Mouse (Mus musculus) lung, postnatal 0 days (tissue): ENCODE measurements around the gene Gm20517. TPM values are rescaled to one million over a fixed set of nuclear protein-coding genes. Genes with fewer than 3 reads are reported as not detected.

Source experiments
- ATAC-seq: fragments of 200-750 bp; cut with Nextera tagmentation; 2 replicates; pipeline ENCODE4 v1.8.0; 2017; ENCODE audit warnings: moderate library complexity
- DNase-seq: peaks from one replicate; pipeline ENCODE4 v3.0.0-alpha.2; 2016; ENCODE audit warnings: low spot score
- H3K27ac ChIP-seq: fragments of 300-500 bp; sonication (generic); 2 replicates; pipeline ENCODE4 v1.5.1; 2014; ENCODE audit warnings: antibody characterized with exemption, mild to moderate bottlenecking, low read length, mixed read lengths
- H3K27me3 ChIP-seq: fragments of 300-500 bp; sonication (generic); replicated peaks from 2 replicates; pipeline ENCODE4 v1.6.1; 2014; ENCODE audit warnings: low read length, mixed read lengths; ENCODE audit not compliant: insufficient read depth
- H3K36me3 ChIP-seq: fragments of 300-500 bp; sonication (generic); 2 replicates; pipeline ENCODE4 v1.6.1; 2014; ENCODE audit warnings: low read length, mixed read lengths; ENCODE audit not compliant: insufficient read depth
- H3K4me1 ChIP-seq: fragments of 300-500 bp; sonication (generic); 2 replicates; pipeline ENCODE4 v1.6.1; 2014; ENCODE audit warnings: antibody characterized with exemption, low read depth, low read length, mixed read lengths; ENCODE audit not compliant: insufficient read depth
- H3K4me2 ChIP-seq: fragments of 300-500 bp; sonication (generic); replicated peaks from 2 replicates; pipeline ENCODE4 v1.6.1; 2014; ENCODE audit warnings: low read depth, mild to moderate bottlenecking, low read length, moderate library complexity, mixed read lengths
- H3K4me3 ChIP-seq: fragments of 300-500 bp; sonication (generic); 2 replicates; pipeline ENCODE4 v1.5.1; 2014; ENCODE audit warnings: low read depth, low read length
- H3K9ac ChIP-seq: fragments of 300-500 bp; sonication (generic); replicated peaks from 2 replicates; pipeline ENCODE4 v1.6.1; 2014; ENCODE audit warnings: low read depth, mild to moderate bottlenecking
- H3K9me3 ChIP-seq: fragments of 300-500 bp; sonication (generic); 2 replicates; pipeline ENCODE4 v1.6.1; 2016; ENCODE audit warnings: low read length, mixed read lengths
- CTCF ChIP-seq: IDR thresholded peaks from 2 replicates; pipeline ENCODE4 v1.5.1; 2016; ENCODE audit warnings: antibody characterized with exemption, mild to moderate bottlenecking
- EP300 ChIP-seq: IDR thresholded peaks from 2 replicates; pipeline ENCODE4 v1.6.1; 2016; ENCODE audit warnings: antibody characterized with exemption, mild to moderate bottlenecking, control low read depth
- WGBS: fragments of 180-500 bp; shearing (Covaris S2); extraction: QIAGEN DNeasy Blood & Tissue Kit; methylation state at CpG from one replicate; pipeline ENCODE4 v1.1.7; 2014; 5-methylcytosine and 5-hydroxymethylcytosine counted together
- polyA plus RNA-seq: library from polyadenylated mRNA; unstranded; fragments of >200 nt; fragmentation: Nextera tagmentation; extraction: Ambion mirVana; gene quantifications from 2 replicates; pipeline ENCODE4 v1.2.1, GENCODE M21; 2015

Gene Gm20517
- polyA plus RNA-seq, 1 experiment from 2014 or later = 1.4 TPM

DNA sequence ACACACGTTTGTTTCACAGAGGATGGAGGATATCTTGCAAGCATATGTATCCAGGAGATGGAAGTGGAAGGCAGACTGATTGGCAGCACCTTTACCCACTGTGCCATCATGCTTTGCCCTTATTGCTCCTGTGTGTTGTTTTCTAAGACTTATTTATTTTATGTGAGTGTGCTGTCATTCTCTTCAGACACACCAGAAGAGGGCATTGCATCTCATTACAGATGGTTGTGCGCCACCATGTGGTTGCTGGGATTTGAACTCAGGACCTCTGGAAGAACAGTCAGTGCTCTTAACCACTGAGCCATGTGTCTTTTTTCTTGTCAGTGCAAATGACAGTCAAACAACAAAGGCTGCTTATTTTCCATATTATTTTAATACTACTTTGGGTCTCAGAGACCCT is 16.4 kb downstream of the Gm20517 start:
- Histone ChIP-seq H3K9ac (no peak overlapping the region), H3K27ac (no peak overlapping the region), H3K4me1 (peaks cover 6% of the 10 kb centered on the region), H3K36me3 (peaks cover 10% of the 10 kb centered on the region), H3K9me3 (no peaks in the 10 kb centered on the region), H3K27me3 (no peaks in the 10 kb centered on the region), H3K4me2 (peak overlapping the region; percentile 98; the same call in 1 of the 2 replicates), H3K4me3 (no peak overlapping the region)
- ATAC-seq (no peak), DNase-seq (no peak)
- TF ChIP-seq EP300 = no peak
- TF ChIP-seq CTCF = peak; percentile 37
- WGBS = 83% methylated on average over 2 of the region's 2 CpGs

DNA sequence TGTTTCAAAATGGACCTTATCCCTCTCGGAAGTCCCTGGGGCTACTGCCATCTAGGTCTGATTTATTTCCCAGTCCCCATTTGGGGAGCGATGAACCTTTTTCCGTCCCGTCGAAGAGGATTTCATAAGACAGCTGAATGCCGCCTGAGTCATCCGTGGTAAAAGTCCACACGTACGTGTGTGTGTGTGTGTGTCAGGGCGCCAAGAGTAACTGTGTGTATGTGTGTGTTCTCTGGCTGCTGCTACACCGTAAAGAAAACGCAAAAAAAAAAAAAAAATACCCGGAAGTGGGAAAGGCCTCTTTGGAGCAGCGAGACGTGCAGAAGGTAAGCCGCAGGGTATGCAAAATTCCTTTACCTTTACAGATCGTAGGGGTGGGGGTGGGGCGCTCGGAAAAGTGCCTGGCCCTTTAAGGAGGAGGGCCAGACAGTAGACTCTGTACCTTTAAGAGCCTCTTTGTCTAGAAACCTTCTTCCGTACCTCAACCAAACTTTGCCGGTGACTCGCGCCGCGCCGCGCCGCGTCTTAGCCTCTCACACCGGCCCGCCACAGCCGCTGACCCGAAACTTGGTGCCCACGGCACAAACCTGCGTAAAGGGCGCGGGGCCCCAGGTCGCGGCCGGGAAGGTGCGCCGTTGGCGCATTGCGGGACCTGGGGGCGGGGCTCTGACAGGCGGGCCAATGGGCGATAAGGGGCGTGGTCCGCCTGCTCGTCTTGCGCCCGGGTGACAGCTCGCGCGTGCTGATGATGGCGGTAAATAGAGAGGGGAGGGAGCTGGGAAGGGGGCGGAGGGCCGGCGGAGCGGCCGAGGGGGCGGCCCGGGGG is 17.7 kb downstream of the Gm20517 start:
- Histone ChIP-seq H3K9me3 (no peaks in the 10 kb centered on the region), H3K27ac (peak overlapping the region; percentile 90), H3K4me3 (peak overlapping the region; percentile 87), H3K36me3 (no peaks in the 10 kb centered on the region; the same call in 1 of the 2 replicates), H3K9ac (peak overlapping the region; percentile 54), H3K27me3 (no peaks in the 10 kb centered on the region), H3K4me1 (peaks cover 6% of the 10 kb centered on the region), H3K4me2 (peak overlapping the region; percentile 98)
- WGBS = under 1% methylated on average over 55 of the region's 63 CpGs
- peak; percentile 98 for DNase-seq
- TF ChIP-seq CTCF (no peak), EP300 (no peak)
- ATAC-seq = peak; percentile 96

DNA sequence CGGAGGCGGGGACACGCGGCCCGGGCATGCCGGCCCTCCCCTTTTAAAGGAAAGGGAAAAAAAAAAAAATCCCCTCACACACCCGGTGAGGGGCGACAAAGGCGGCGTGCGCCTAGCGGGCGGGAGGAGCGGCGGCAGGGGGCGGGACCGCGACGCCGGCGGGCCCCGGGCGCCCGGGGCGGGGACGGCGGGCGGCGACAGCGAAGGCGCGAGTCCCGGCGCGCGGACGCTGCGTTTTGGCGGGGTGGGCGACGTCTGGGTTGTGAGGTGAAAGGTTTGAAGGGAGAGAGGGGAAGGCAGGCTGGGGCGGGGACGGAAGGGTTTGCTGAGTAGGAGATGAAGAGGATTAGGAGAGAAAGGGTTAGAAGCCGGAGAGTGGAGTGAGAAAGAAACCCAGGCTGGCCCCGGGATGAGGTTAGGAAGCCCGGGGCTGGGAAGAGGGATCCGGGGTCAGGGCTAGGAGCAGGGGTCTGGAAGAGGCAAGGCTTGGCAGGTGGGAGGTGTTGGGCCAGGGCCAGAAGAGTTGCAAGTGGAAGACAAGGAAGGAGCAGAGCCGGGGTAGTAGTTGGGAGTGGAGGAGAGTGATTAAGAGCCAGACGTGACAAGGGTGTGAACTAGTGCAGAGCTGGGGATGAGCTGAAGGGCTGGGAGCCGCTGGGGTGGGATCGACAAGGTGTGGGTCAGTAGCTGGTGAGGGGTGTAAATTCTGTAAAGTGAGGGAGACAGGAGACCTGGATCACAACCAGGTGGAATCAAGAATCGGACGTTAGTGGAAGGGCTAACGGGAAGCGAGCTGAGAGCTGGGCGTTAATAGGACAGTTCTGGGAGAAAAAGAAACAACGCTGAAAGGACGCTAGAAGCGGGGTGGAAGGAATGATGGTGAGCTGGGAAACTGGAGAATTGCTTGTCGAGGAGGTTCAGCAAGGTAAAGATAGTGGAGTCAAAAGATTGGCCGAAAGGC is 18.6 kb downstream of the Gm20517 start:
- no peaks in the 10 kb centered on the region for H3K27me3 ChIP-seq

DNA sequence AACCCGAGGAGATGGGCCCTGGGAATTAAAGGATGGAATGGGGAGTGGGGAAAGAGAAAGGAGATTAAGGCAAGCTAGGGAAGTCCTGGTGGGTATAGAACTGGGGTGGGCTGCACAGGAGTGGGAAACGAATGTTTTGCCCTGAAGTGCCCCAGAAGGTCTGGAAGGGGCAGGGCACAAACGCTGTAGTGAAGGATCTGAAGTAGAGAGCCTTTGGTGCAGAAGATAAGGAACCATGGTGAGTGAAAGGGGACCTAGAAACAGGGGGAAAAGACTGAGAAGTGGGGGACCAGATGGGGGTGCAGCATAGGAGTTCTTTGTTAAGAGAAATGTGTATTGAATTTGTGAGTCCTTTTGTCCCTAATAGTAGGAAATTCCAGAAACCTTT is 19.3 kb downstream of the Gm20517 start, which contains the start of gene Usp49:
Gene Usp49 (plus strand): TSS at position 13 of the 388 bp plus-strand sequence.
- Histone ChIP-seq H3K4me1 (peaks cover 6% of the 10 kb centered on the region), H3K4me3 (peak within 1 kb of the TSS; percentile 87), H3K36me3 (no peaks in the 10 kb centered on the region), H3K27ac (peak within 1 kb of the TSS; percentile 77), H3K27me3 (no peaks in the 10 kb centered on the region), H3K4me2 (peak within 1 kb of the TSS; percentile 98), H3K9me3 (no peaks in the 10 kb centered on the region), H3K9ac (peak within 1 kb of the TSS; percentile 54)
- no peak for TF ChIP-seq CTCF
- TF ChIP-seq EP300 = no peak
- ATAC-seq (no peak), DNase-seq (no peak)
- 4% methylated on average over 3 of the region's 3 CpGs for WGBS

More for the DNA sequence above, 18.6 kb downstream of the Gm20517 start:
- 2% methylated on average over 56 of the region's 61 CpGs for WGBS
- Histone ChIP-seq H3K36me3 (no peaks in the 10 kb centered on the region; the same call in 1 of the 2 replicates), H3K9me3 (no peaks in the 10 kb centered on the region), H3K27ac (peak overlapping the region; percentile 77), H3K4me2 (peak overlapping the region; percentile 98), H3K4me3 (peak overlapping the region; percentile 87), H3K9ac (peak overlapping the region; percentile 54), H3K4me1 (peaks cover 6% of the 10 kb centered on the region)
- TF ChIP-seq CTCF (peak; percentile 14; the same call in 1 of the 2 replicates), EP300 (no peak)
- peak; percentile 60 for ATAC-seq
- DNase-seq = no peak

DNA sequence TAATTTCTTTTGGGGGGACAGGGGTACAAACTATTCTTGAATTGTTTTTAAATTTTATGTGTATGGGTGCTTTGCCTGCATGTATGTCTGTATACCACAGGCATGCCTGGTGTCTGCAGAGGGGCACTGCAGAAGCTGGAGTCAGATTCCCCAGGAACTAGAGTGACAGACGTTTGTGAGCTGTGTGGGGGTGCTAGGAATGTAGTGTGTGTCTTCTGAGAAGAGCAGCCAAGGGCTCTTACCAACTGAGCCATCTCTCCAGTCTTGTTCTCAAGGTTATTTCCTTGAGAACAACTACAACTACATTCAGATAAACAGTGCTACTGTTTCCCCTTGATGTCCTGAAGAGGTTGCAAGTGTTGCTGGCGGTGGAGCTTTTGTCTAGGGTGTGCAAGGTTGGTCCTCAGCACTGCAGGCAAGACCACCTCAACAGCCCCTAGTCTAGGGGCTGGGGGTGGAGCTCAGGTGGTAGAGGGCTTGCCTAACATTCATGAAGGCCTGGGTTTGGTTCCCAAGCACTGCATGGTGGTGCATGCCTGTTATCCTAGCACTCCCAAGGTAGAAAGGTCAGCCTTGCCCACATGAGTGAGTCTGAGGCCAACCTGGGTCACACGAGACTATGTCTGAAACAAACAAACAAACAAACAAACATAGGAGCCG is 20.9 kb downstream of the Gm20517 start:
- Histone ChIP-seq H3K4me2 (no peak overlapping the region), H3K9ac (no peak overlapping the region), H3K4me1 (peaks cover 6% of the 10 kb centered on the region), H3K36me3 (no peaks in the 10 kb centered on the region), H3K27me3 (no peaks in the 10 kb centered on the region), H3K27ac (no peak overlapping the region), H3K9me3 (no peaks in the 10 kb centered on the region), H3K4me3 (no peak overlapping the region)
- 54% methylated on average over 4 of the region's 4 CpGs for WGBS
- TF ChIP-seq EP300 (no peak), CTCF (no peak)
- DNase-seq (no peak), ATAC-seq (no peak)
